25 mouse cellular contexts compared by ENCODE assay signal in genomic region chr5:123359431-123359830, GRCm38 (mm10). TPM values are rescaled to one million over a fixed set of nuclear protein-coding genes. Genes with fewer than 3 reads are reported as not detected.
DNase-seq lines count a peak whose midpoint lies in the region; TF ChIP-seq lines count a peak whose summit lies in the region.
"Had no signal": no experiment of that assay in that cellular context is flagged by ENCODE, and none has a peak within 500 bp of the region (broad histone marks: within the 10 kb centered on the region; RNA-seq: fewer than 3 reads in every experiment).

No protein-coding gene starts in this region.

- no peak for TF ChIP-seq POLR2A in cerebellum, adult 2 months (IDR thresholded peaks at IDR 0.05; ENCODE audit: borderline replicate concordance, insufficient read depth, low read length)

- 25% methylated on average over 6 of the region's 6 CpGs for WGBS in cerebellum, adult 2 months

- no peak for DNase-seq in cerebellum, adult 2 months
- no peak for DNase-seq in cerebellum, postnatal 10 days
- DNase-seq in kidney, adult 9 months = peak; percentile 96
- DNase-seq in kidney, postnatal 10 days = peak; percentile 85
- no peak for DNase-seq in spleen, adult 18-20 months
- DNase-seq in left cerebral cortex, postnatal 36 days (ENCODE audit: low spot score in 2 of 2) = no peak
- DNase-seq in lung, postnatal 14 days = no peak
- no peak for DNase-seq in lung, postnatal 25 days (ENCODE audit: low spot score)
- DNase-seq: adrenal gland, postnatal 10 days; cerebellum, adult 11 months; cerebellum, adult 9-11 months; left cerebral cortex, postnatal 4 days; liver, postnatal 0 days; right cerebral cortex, postnatal 25 days; thymus, adult 18-20 months; thymus, postnatal 25 days had no signal

- TF ChIP-seq CTCF in cerebellum, adult 2 months (IDR thresholded peaks at IDR 0.05; ENCODE audit: borderline replicate concordance, insufficient read depth, low read depth, low read length) = no peak

- H3K27me3 ChIP-seq in cerebellum, adult 2 months (ENCODE audit: control insufficient read depth, insufficient read depth, low read length) = no peaks in the 10 kb centered on the region
- H3K27me3 ChIP-seq: CH12.LX; embryonic facial prominence, embryonic 13.5 days; heart, embryonic 15.5 days; hindbrain, embryonic 13.5 days; liver, embryonic 12.5 days; midbrain, embryonic 13.5 days had no signal

- peak overlapping the region; percentile 34; the same call in 1 of the 2 replicates for H3K27ac ChIP-seq in cerebellum, adult 2 months (ENCODE audit: insufficient read depth, low read length)
- H3K27ac ChIP-seq: embryonic facial prominence, embryonic 13.5 days; heart, embryonic 10.5 days; heart, embryonic 15.5 days; hindbrain, embryonic 13.5 days; liver, embryonic 12.5 days; macrophage; midbrain, embryonic 13.5 days had no signal

- intact Hi-C loops in left cerebral cortex, postnatal 36 days (cut with DNase I) = no loop called here

- peaks cover 16% of the 10 kb centered on the region for H3K4me1 ChIP-seq in cerebellum, adult 2 months (ENCODE audit: control insufficient read depth, insufficient read depth, low read length)
- H3K4me1 ChIP-seq: hindbrain, embryonic 13.5 days; liver, embryonic 12.5 days; midbrain, embryonic 13.5 days had no signal

- H3K4me3 ChIP-seq in cerebellum, adult 2 months (replicated peaks; ENCODE audit: insufficient read depth, low read depth, low read length) = no peak overlapping the region
- H3K4me3 ChIP-seq: embryonic facial prominence, embryonic 13.5 days; erythroblast, embryonic 14.5 days; heart, embryonic 10.5 days; heart, embryonic 15.5 days; hindbrain, embryonic 13.5 days; liver, embryonic 12.5 days; midbrain, embryonic 13.5 days had no signal

RNA-seq across cellular contexts. Expression of gene Bcl7a, which starts 15.8 kb away (rescaled TPM):
- polyA plus RNA-seq in cerebellum, adult 2 months (2012; rRNA removed) = 28.9 and 29.4 TPM in 2 replicates
- total RNA-seq in left cerebral cortex, postnatal 36 days (2021) = 10 to 100 TPM; 69.0 to 71.7 TPM

RNA-seq across cellular contexts. Expression of gene Mlxip, which starts 35.2 kb away (rescaled TPM):
- 21.7 and 24.2 TPM in 2 replicates for polyA plus RNA-seq in cerebellum, adult 2 months (2012; rRNA removed)
- 10 to 100 TPM; 15.3 to 19.4 TPM for total RNA-seq in left cerebral cortex, postnatal 36 days (2021)

Comparison
In these comparisons a context has a peak if more than half of its experiments do, and no peak if none do; other contexts are left out.
1. DNase-seq: peak in kidney, adult 9 months (single experiment) and kidney, postnatal 10 days (single experiment); none in cerebellum, adult 2 months (0 of 2), cerebellum, postnatal 10 days (0 of 2), spleen, adult 18-20 months (0 of 2), left cerebral cortex, postnatal 36 days (0 of 2), lung, postnatal 14 days (single experiment) and lung, postnatal 25 days (single experiment).